Mouse (Mus musculus): Measurements from ENCODE around the gene Nup62cl. TPM values are rescaled to one million over a fixed set of nuclear protein-coding genes. Genes with fewer than 3 reads are reported as not detected.

Nup62cl gene
- polyA plus RNA-seq (2014; fragmentation: Nextera tagmentation; extraction: Ambion mirVana), result 1.9 and 5.0 TPM in 2 replicates

- no peak within 1 kb of the TSS for H3K27ac ChIP-seq (ENCODE audit: low read depth, low read length)
- peak; percentile 22; the same call in 1 of the 2 replicates for ATAC-seq (replicated peaks; ENCODE audit: insufficient number of reproducible peaks, low FRiP score, low TSS enrichment)
- peaks cover 11% of the 10 kb centered on the region; the same call in 1 of the 2 replicates for H3K27me3 ChIP-seq (ENCODE audit: control insufficient read depth, insufficient read depth, low read length)
- no peak within 1 kb of the TSS for H3K9ac ChIP-seq (ENCODE audit: low read depth, low read length)
- H3K4me2 ChIP-seq, result peak within 1 kb of the TSS; percentile 61
- H3K4me3 ChIP-seq (ENCODE audit: low read depth, low read length), result peak within 1 kb of the TSS; percentile 41
- 24% methylated on average over 64 of the region's 64 CpGs for WGBS (ENCODE audit: insufficient replicate concordance)
- H3K9me3 ChIP-seq (replicated peaks; ENCODE audit: control insufficient read depth, low read length), result peaks cover 8% of the 10 kb centered on the region
- no peaks in the 10 kb centered on the region for H3K36me3 ChIP-seq (ENCODE audit: control insufficient read depth, insufficient read depth, low read length)
- H3K4me1 ChIP-seq (ENCODE audit: control insufficient read depth, insufficient read depth, low read length), result no peaks in the 10 kb centered on the region
These were observed at the start of gene Nup62cl, which contains the start of gene Pih1h3b for GRCm38 (mm10) chrX:140062135-140062975. TSS of gene Nup62cl (minus strand) at chrX:140062712. TSS of gene Pih1h3b (plus strand) at chrX:140062879.

GRCm38 (mm10) chrX:140094066-140094465 lies 31.6 kb upstream of the Nup62cl start:
- Histone ChIP-seq H3K4me2 (no peak overlapping the region), H3K4me3 (ENCODE audit: low read depth, low read length) (no peak overlapping the region), H3K27me3 (ENCODE audit: control insufficient read depth, insufficient read depth, low read length) (no peaks in the 10 kb centered on the region), H3K4me1 (ENCODE audit: control insufficient read depth, insufficient read depth, low read length) (no peaks in the 10 kb centered on the region), H3K36me3 (ENCODE audit: control insufficient read depth, insufficient read depth, low read length) (no peaks in the 10 kb centered on the region), H3K27ac (ENCODE audit: low read depth, low read length) (no peak overlapping the region), H3K9ac (ENCODE audit: low read depth, low read length) (no peak overlapping the region), H3K9me3 (replicated peaks; ENCODE audit: control insufficient read depth, low read length) (no peaks in the 10 kb centered on the region)
- 61% methylated on average over 2 of the region's 2 CpGs for WGBS (ENCODE audit: insufficient replicate concordance)
- ATAC-seq (replicated peaks; ENCODE audit: insufficient number of reproducible peaks, low FRiP score, low TSS enrichment), result no peak

- Histone ChIP-seq H3K27me3 (ENCODE audit: control insufficient read depth, insufficient read depth, low read length) (no peaks in the 10 kb centered on the region), H3K4me1 (ENCODE audit: control insufficient read depth, insufficient read depth, low read length) (no peaks in the 10 kb centered on the region), H3K9me3 (replicated peaks; ENCODE audit: control insufficient read depth, low read length) (no peaks in the 10 kb centered on the region), H3K27ac (ENCODE audit: low read depth, low read length) (no peak overlapping the region), H3K9ac (ENCODE audit: low read depth, low read length) (no peak overlapping the region), H3K4me3 (ENCODE audit: low read depth, low read length) (no peak overlapping the region), H3K36me3 (ENCODE audit: control insufficient read depth, insufficient read depth, low read length) (no peaks in the 10 kb centered on the region), H3K4me2 (no peak overlapping the region)
- 80% methylated on average over 2 of the region's 2 CpGs for WGBS (ENCODE audit: insufficient replicate concordance)
- no peak for ATAC-seq (replicated peaks; ENCODE audit: insufficient number of reproducible peaks, low FRiP score, low TSS enrichment)
These were observed 20.0 kb upstream of the Nup62cl start for GRCm38 (mm10) chrX:140082535-140082934.

GRCm38 (mm10) chrX:140060886-140061874 lies 1.3 kb downstream of the Nup62cl start:
- no peak for ATAC-seq (replicated peaks; ENCODE audit: insufficient number of reproducible peaks, low FRiP score, low TSS enrichment)
- Histone ChIP-seq H3K9ac (ENCODE audit: low read depth, low read length) (0 out of 2 replicates have a peak overlapping the region, but pooled peaks have one; percentile 28), H3K36me3 (ENCODE audit: control insufficient read depth, insufficient read depth, low read length) (no peaks in the 10 kb centered on the region), H3K9me3 (replicated peaks; ENCODE audit: control insufficient read depth, low read length) (peaks cover 8% of the 10 kb centered on the region), H3K27ac (ENCODE audit: low read depth, low read length) (no peak overlapping the region), H3K4me3 (ENCODE audit: low read depth, low read length) (peak overlapping the region; percentile 41), H3K4me2 (peak overlapping the region; percentile 61), H3K4me1 (ENCODE audit: control insufficient read depth, insufficient read depth, low read length) (no peaks in the 10 kb centered on the region), H3K27me3 (ENCODE audit: control insufficient read depth, insufficient read depth, low read length) (peaks cover 11% of the 10 kb centered on the region; the same call in 1 of the 2 replicates)
- WGBS (ENCODE audit: insufficient replicate concordance), result 16% methylated on average over 87 of the region's 90 CpGs

GRCm38 (mm10) chrX:139998691-139999065 lies 63.8 kb downstream of the Nup62cl start:
- 81% methylated on average over 4 of the region's 4 CpGs for WGBS (ENCODE audit: insufficient replicate concordance)
- Histone ChIP-seq H3K9ac (ENCODE audit: low read depth, low read length) (no peak overlapping the region), H3K9me3 (replicated peaks; ENCODE audit: control insufficient read depth, low read length) (no peaks in the 10 kb centered on the region), H3K4me1 (ENCODE audit: control insufficient read depth, insufficient read depth, low read length) (no peaks in the 10 kb centered on the region), H3K4me3 (ENCODE audit: low read depth, low read length) (peak overlapping the region; percentile 55; the same call in 1 of the 2 replicates), H3K27me3 (ENCODE audit: control insufficient read depth, insufficient read depth, low read length) (no peaks in the 10 kb centered on the region), H3K27ac (ENCODE audit: low read depth, low read length) (no peak overlapping the region), H3K4me2 (peak overlapping the region; percentile 58; the same call in 1 of the 2 replicates), H3K36me3 (ENCODE audit: control insufficient read depth, insufficient read depth, low read length) (no peaks in the 10 kb centered on the region)
- ATAC-seq (replicated peaks; ENCODE audit: insufficient number of reproducible peaks, low FRiP score, low TSS enrichment), result no peak

- peak within 1 kb of the TSS; percentile 55 for H3K4me3 ChIP-seq (ENCODE audit: low read depth, low read length)
- no peaks in the 10 kb centered on the region for H3K9me3 ChIP-seq (replicated peaks; ENCODE audit: control insufficient read depth, low read length)
- H3K4me1 ChIP-seq (ENCODE audit: control insufficient read depth, insufficient read depth, low read length), result no peaks in the 10 kb centered on the region
- 21% methylated on average over 24 of the region's 25 CpGs for WGBS (ENCODE audit: insufficient replicate concordance)
- H3K4me2 ChIP-seq, result peak within 1 kb of the TSS; percentile 58
- H3K9ac ChIP-seq (ENCODE audit: low read depth, low read length), result peak within 1 kb of the TSS; percentile 74
- H3K27ac ChIP-seq (ENCODE audit: low read depth, low read length), result peak within 1 kb of the TSS; percentile 74
- H3K27me3 ChIP-seq (ENCODE audit: control insufficient read depth, insufficient read depth, low read length), result no peaks in the 10 kb centered on the region
- no peaks in the 10 kb centered on the region for H3K36me3 ChIP-seq (ENCODE audit: control insufficient read depth, insufficient read depth, low read length)
- ATAC-seq (replicated peaks; ENCODE audit: insufficient number of reproducible peaks, low FRiP score, low TSS enrichment), result peak; percentile 80
These were observed 64.5 kb downstream of the Nup62cl start, which contains the start of gene Rbm41 for GRCm38 (mm10) chrX:139997740-139998690. TSS of gene Rbm41 (minus strand) at chrX:139998595.

- Histone ChIP-seq H3K27ac (ENCODE audit: low read depth, low read length) (no peak overlapping the region), H3K36me3 (ENCODE audit: control insufficient read depth, insufficient read depth, low read length) (no peaks in the 10 kb centered on the region), H3K4me2 (no peak overlapping the region), H3K4me3 (ENCODE audit: low read depth, low read length) (no peak overlapping the region), H3K4me1 (ENCODE audit: control insufficient read depth, insufficient read depth, low read length) (peaks cover 6% of the 10 kb centered on the region; the same call in 1 of the 2 replicates), H3K9me3 (replicated peaks; ENCODE audit: control insufficient read depth, low read length) (no peaks in the 10 kb centered on the region), H3K27me3 (ENCODE audit: control insufficient read depth, insufficient read depth, low read length) (no peaks in the 10 kb centered on the region), H3K9ac (ENCODE audit: low read depth, low read length) (no peak overlapping the region)
- 39% methylated on average over 5 of the region's 5 CpGs for WGBS (ENCODE audit: insufficient replicate concordance)
- ATAC-seq (replicated peaks; ENCODE audit: insufficient number of reproducible peaks, low FRiP score, low TSS enrichment), result no peak
These were observed 80.4 kb downstream of the Nup62cl start for GRCm38 (mm10) chrX:139982115-139982514.

Data from heart, embryonic 11.5 days (tissue).